Mouse (Mus musculus): Measurements from ENCODE around the gene Atp5g3. TPM values are rescaled to one million over a fixed set of nuclear protein-coding genes. Genes with fewer than 3 reads are reported as not detected.

Gene Atp5g3
- polyA plus RNA-seq, 1 experiment from 2014 or later, result 1,383 TPM

DNA sequence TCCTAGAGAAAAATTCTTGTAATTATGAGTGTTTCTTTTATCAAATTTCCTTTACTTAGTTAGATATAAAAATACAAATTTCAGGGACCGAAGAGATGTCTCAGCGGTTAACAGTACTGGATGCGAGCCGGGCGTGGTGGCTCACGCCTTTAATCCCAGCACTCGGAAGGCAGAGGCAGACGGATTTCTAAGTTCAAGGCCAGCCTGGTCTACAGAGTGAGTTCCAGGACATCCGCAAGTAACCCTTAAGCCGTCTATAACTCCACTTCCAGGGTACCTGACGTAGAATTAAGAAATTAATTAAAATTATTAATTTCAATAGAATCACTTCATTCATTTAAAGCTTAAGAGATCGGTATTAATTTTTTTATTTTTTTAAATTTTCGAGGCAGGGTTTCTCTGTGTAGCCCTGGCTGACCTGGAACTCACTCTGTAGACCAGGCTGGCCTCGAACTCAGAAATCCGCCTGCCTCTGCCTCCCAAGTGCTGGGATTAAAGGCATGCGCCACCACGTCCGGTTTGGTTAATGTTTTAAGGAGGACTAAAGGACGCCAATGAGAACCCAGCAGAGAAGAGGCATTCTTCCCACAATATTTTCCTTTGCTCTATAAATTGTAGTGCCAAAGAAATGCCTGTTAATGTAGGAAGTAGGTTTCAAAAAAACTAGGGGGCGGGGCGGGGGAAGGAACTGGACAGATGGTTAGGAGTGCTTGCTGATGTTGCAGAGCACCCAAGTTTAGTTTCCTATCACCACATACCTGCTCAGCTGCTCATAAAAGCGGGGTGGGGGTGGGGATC, 17.5 kb downstream of the Atp5g3 start:
- DNase-seq (ENCODE audit: low read depth, low spot score), result no peak
- TF ChIP-seq CTCF (IDR thresholded peaks at IDR 0.05), result no peak
- H3K27me3 ChIP-seq, result no peaks in the 10 kb centered on the region
- in situ Hi-C loops (cut with MboI; ENCODE audit: low pct_unique_long_range_greater_than_20kb), result no loop called here
- no peak for ATAC-seq
- CTCF ChIA-PET, result no interaction called here
- POLR2A ChIA-PET, result no interaction called here

- in situ Hi-C loops (cut with MboI; ENCODE audit: low pct_unique_long_range_greater_than_20kb), result no loop called here
- DNase-seq (ENCODE audit: low read depth, low spot score) (peak; percentile 85), ATAC-seq (peak; percentile 97)
- no peaks in the 10 kb centered on the region for H3K27me3 ChIP-seq
- CTCF ChIA-PET, result no interaction called here
- POLR2A ChIA-PET, result no interaction called here
- no peak for TF ChIP-seq CTCF (IDR thresholded peaks at IDR 0.05)
These were observed 18.4 kb downstream of the Atp5g3 start, which contains the start of gene Atf2 for GRCm38 (mm10) chr2:73892464-73893296. Gene Atf2 (minus strand): TSS chr2:73892639.

GRCm38 (mm10) chr2:73891701-73892463, 19.2 kb downstream of the Atp5g3 start:
- DNase-seq (ENCODE audit: low read depth, low spot score) (no peak), ATAC-seq (peak; percentile 18)
- no peaks in the 10 kb centered on the region for H3K27me3 ChIP-seq
- in situ Hi-C loops (cut with MboI; ENCODE audit: low pct_unique_long_range_greater_than_20kb), result no loop called here
- TF ChIP-seq CTCF (IDR thresholded peaks at IDR 0.05), result no peak
- ChIA-PET CTCF (interaction anchor here (1.1 kb wide), 1 partner anchor 9 kb away, joined by 3 read pairs; no protein-coding TSS in a partner anchor), POLR2A (no interaction called here)

DNA sequence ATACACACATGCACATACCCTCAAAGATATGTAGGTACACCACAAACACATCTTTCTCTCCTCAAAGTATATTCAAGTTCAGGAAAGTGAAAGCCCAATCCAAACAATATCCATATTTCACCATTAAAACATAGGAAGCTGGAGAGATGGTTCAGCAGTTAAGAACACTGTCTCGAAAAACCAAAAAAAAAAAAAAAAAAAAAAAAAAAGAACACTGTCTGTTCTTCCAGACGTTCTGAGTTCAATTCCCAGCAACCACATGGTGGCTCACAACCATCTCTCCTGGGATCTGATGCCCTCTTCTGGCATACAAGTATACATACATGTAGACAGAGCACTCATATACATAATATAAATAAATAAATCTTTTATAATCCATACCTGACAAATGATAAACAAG, 25.1 kb downstream of the Atp5g3 start:
- POLR2A ChIA-PET, result no interaction called here
- in situ Hi-C loops (cut with MboI; ENCODE audit: low pct_unique_long_range_greater_than_20kb), result no loop called here
- no peak for TF ChIP-seq CTCF (IDR thresholded peaks at IDR 0.05)
- ATAC-seq, result no peak
- CTCF ChIA-PET, result no interaction called here
- no peaks in the 10 kb centered on the region for H3K27me3 ChIP-seq
- DNase-seq (ENCODE audit: low read depth, low spot score), result no peak

DNA sequence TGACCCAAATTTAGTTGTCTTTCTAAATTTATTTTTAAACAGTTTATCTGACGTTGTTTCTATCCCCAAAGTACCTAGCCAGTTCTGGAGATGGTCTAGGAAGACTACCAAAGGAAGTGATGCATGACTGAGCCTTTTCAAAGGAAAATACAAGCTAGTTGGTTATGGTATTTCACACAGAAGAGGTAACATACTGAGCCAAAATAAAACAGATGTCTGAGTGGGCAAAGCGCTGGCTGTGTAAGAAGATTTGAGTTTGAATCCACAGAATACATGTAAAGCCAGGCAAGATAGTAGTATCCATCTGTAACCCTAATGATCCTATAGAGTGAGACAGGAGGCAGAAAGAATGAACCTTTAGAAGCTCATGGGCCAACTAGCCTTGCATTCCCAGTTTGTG, 33.2 kb downstream of the Atp5g3 start:
- no peak for TF ChIP-seq CTCF (IDR thresholded peaks at IDR 0.05)
- ATAC-seq (no peak), DNase-seq (ENCODE audit: low read depth, low spot score) (no peak)
- ChIA-PET CTCF (no interaction called here), POLR2A (interaction anchor here (1.2 kb wide), 1 partner anchor 9 kb away, joined by 3 read pairs; no protein-coding TSS in a partner anchor)
- H3K27me3 ChIP-seq, result no peaks in the 10 kb centered on the region
- in situ Hi-C loops (cut with MboI; ENCODE audit: low pct_unique_long_range_greater_than_20kb), result no loop called here

DNA sequence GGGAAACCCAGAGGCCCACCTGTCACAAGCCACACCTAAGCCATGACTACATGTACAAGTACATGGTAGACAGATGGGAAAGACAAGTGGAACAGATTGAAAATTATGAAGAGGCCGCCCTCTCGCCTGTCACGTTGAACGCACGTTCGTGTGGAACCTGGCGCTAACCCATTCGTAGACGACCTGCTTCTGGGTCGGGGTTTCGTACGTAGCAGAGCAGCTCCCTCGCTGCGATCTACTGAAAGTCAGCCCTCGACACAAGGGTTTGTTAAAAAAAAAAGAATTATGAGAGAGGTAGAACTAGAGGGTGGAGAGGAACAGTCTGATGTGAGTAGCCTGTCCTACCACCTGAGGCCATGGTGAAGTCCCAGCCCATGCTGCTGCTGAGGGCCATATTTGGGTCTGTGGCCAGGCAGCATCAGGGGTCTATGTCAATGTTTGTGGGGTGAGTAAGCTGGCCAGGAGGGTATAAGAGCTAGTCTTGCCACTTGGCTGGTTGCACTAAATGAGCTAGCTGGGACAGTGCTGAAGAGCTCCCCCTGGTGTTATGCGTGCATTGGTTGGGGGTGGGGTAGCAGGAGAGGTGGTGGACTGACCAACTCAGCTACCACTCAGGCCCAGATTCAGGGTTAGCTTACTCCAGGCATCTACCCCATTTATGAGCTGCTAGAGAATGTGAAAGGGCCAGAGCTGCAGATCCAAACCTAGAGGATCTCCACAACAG, 43.2 kb downstream of the Atp5g3 start:
- peak; percentile 66 for TF ChIP-seq CTCF (IDR thresholded peaks at IDR 0.05)
- ATAC-seq, result no peak
- in situ Hi-C loops (cut with MboI; ENCODE audit: low pct_unique_long_range_greater_than_20kb), result no loop called here
- POLR2A ChIA-PET, result interaction anchor here (1.0 kb wide), 1 partner anchor 10 kb away, joined by 3 read pairs; no protein-coding TSS in a partner anchor
- no peaks in the 10 kb centered on the region for H3K27me3 ChIP-seq
- DNase-seq (ENCODE audit: low read depth, low spot score), result no peak
- CTCF ChIA-PET, result interaction anchor here (1.1 kb wide), 1 partner anchor 20 kb away, joined by 3 read pairs; no protein-coding TSS in a partner anchor

DNA sequence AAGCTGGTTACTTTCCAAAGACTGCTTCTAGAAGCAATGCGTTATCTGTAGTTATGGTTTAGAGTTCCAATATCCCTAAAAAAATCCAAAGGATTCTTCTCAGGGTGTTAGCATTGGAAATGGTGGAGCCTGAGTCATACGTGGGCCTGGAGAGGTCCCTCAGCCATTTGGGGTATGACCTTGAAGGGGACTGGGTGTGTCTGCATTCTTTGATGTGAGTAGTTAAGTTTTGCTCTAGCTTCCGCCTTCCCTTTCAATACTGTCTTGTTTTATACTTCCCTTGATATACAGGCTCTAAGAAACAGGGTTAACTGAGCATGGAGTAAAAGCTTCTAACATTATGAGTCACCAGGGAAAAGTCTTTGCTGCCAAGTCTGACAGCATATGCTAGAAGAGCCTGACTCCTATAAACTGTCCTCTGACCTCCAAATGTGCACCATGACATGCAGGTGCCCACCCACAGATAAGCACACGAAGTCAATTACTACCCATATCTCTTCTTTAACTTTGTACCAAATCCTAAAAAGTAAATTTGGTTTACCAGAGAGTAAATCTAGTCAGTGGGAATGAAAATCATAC, 51.0 kb downstream of the Atp5g3 start:
- DNase-seq (ENCODE audit: low read depth, low spot score) (peak; percentile 25), ATAC-seq (peak; percentile 94)
- TF ChIP-seq CTCF (IDR thresholded peaks at IDR 0.05), result no peak
- H3K27me3 ChIP-seq, result no peaks in the 10 kb centered on the region
- CTCF ChIA-PET, result interaction anchor here (1.1 kb wide), 1 partner anchor 30 kb away, joined by 3 read pairs; no protein-coding TSS in a partner anchor
- in situ Hi-C loops (cut with MboI; ENCODE audit: low pct_unique_long_range_greater_than_20kb), result no loop called here
- POLR2A ChIA-PET, result interaction anchor here (0.9 kb wide), 1 partner anchor 41 kb away, joined by 3 read pairs; no protein-coding TSS in a partner anchor

Other genes with a start within 250 kb of the Atp5g3 start
- gene Chn1, start 136.0 kb downstream of the Atp5g3 start, polyA plus RNA-seq (2021), result 14.5 TPM
- 55.1 TPM for gene Atf2, start 18.7 kb downstream of the Atp5g3 start, polyA plus RNA-seq (2021)

Measured in Patski (cell line).